Mouse (Mus musculus) midbrain, embryonic 14.5 days (tissue): ENCODE data around the gene Trim45. TPM values are rescaled to one million over a fixed set of nuclear protein-coding genes. Genes with fewer than 3 reads are reported as not detected.

Experiments
- ATAC-seq: fragments of 200-750 bp; cut with Nextera tagmentation; 2 replicates; pipeline ENCODE4 v1.8.0; 2017; ENCODE audit warnings: moderate number of reproducible peaks, moderate library complexity; ENCODE audit not compliant: low FRiP score, low TSS enrichment
- DNase-seq: peaks from one replicate; pipeline ENCODE4 v3.0.0-alpha.2; 2015
- H3K27ac ChIP-seq: fragments of 300-500 bp; sonication (generic); replicated peaks from 2 replicates; pipeline ENCODE4 v1.5.1; 2014; ENCODE audit warnings: mild to moderate bottlenecking, low read depth, low read length, moderate library complexity
- H3K27me3 ChIP-seq: fragments of 300-500 bp; sonication (generic); 2 replicates; pipeline ENCODE4 v1.6.1; 2014; ENCODE audit warnings: low read length, control low read depth, mixed read lengths; ENCODE audit not compliant: control insufficient read depth, insufficient read depth
- H3K36me3 ChIP-seq: fragments of 300-500 bp; sonication (generic); 2 replicates; pipeline ENCODE4 v1.6.1; 2014; ENCODE audit warnings: low read length, control low read depth; ENCODE audit not compliant: control insufficient read depth, insufficient read depth
- H3K4me1 ChIP-seq: fragments of 300-500 bp; sonication (generic); 2 replicates; pipeline ENCODE4 v1.6.1; 2014; ENCODE audit warnings: mild to moderate bottlenecking, antibody characterized with exemption, low read length, control low read depth; ENCODE audit not compliant: control insufficient read depth, insufficient read depth
- H3K4me2 ChIP-seq: fragments of 300-500 bp; sonication (generic); 2 replicates; pipeline ENCODE4 v1.6.1; 2014; ENCODE audit warnings: mild to moderate bottlenecking, low read length, moderate library complexity
- H3K4me3 ChIP-seq: fragments of 300-500 bp; sonication (generic); replicated peaks from 2 replicates; pipeline ENCODE4 v1.5.1; 2014; ENCODE audit warnings: low read depth, low read length
- H3K9ac ChIP-seq: fragments of 300-500 bp; sonication (generic); replicated peaks from 2 replicates; pipeline ENCODE4 v1.6.1; 2014; ENCODE audit warnings: mild to moderate bottlenecking, low read length, moderate library complexity
- H3K9me3 ChIP-seq: fragments of 300-500 bp; sonication (generic); 2 replicates; pipeline ENCODE4 v1.6.1; 2016; ENCODE audit warnings: low read length, control low read depth, mixed read lengths; ENCODE audit not compliant: control insufficient read depth
- WGBS: fragments of 180-500 bp; shearing (Covaris S2); extraction: QIAGEN DNeasy Blood & Tissue Kit; methylation state at CpG from one replicate; pipeline ENCODE4 v1.1.7; 2014; 5-methylcytosine and 5-hydroxymethylcytosine counted together
- polyA plus RNA-seq: library from polyadenylated mRNA; unstranded; fragments of >200 nt; fragmentation: Nextera tagmentation; extraction: Ambion mirVana; gene quantifications from 2 replicates; pipeline ENCODE4 v1.2.1, GENCODE M21; 2014

The Trim45 gene
- polyA plus RNA-seq, 1 experiment from 2014 or later = 6.5 TPM

DNA sequence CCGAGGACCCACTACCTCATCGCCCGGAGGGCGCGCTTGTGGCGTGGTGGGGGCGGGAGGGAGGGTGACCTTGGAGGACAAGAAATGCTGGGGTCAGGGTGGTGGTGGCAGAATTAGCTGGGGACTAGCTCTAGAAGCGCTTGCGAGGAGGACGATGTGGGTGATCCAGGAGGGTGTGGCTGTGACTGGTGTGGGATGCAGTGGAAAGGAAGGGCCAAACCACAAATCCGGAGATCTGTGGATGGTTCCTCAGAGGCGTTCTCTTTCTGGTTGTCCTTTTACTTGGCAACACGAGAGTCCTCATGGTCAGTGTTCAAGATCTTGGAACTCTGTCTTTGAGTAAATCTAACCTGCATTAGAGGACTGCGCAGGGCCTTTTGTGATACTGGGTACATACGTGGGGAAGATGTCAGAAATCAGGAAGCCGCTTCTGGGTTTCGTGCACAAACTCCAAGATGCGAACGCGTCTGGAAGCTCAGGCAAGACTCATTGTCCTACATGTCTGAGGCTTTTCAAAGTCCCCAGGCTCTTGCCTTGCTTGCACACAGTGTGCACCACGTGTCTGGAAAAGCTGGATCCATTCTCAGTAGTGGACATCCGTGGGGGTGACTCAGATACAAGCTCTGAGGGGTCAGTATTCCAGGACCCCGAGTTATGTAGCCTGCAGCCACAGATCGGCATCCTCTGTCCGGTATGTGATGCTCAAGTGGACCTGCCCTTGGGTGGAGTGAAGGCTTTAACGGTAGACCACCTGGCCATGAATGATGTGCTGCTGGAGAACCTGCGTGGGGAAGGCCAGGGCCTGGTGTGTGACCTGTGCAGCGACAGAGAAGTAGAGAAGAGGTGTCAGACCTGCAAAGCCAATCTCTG, 739 bp downstream of the Trim45 start:
- Histone ChIP-seq H3K36me3 (peaks cover 4% of the 10 kb centered on the region; the same call in 1 of the 2 replicates), H3K9me3 (no peaks in the 10 kb centered on the region), H3K4me1 (peaks cover 27% of the 10 kb centered on the region), H3K9ac (peak overlapping the region; percentile 68), H3K27ac (peak overlapping the region; percentile 84), H3K27me3 (no peaks in the 10 kb centered on the region), H3K4me2 (peak overlapping the region; percentile 61), H3K4me3 (peak overlapping the region; percentile 58)
- 37% methylated on average over 28 of the region's 28 CpGs for WGBS
- DNase-seq (no peak), ATAC-seq (peak; percentile 49)

DNA sequence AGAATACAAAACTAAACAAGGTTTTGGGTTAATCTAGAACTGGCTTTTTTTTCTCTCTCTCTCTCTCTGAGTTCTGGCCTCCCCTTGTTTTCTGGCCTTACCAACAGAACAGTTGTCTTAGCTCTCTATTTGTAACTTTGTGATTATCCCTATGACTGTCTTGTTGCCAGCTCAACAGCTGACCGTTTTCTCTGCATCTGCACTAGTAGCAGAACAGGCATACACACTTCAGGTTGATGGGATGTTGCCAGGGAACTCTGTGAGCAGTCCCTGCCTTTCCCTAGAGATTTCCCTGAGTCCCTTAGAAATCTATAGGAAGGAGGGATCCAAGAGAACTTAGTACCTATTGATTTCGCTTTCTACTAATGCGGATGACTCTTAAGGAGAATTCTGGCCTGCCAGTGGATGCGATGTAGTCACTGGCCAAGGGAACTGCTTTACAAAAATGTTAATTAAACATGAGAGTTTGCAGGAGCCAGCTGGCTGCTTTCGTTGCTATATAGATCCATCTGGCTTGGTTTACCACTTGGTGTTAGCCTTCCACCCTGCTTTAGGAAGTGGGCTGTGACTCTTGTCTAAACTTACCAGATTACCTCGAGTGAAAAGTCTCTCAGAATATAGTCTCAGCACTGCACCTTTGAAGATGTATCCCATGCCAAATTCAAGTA, 2.2 kb downstream of the Trim45 start:
- Histone ChIP-seq H3K27ac (no peak overlapping the region; the same call in 1 of the 2 replicates), H3K36me3 (peaks cover 19% of the 10 kb centered on the region), H3K9me3 (no peaks in the 10 kb centered on the region), H3K27me3 (no peaks in the 10 kb centered on the region), H3K4me1 (peaks cover 27% of the 10 kb centered on the region), H3K4me2 (peak overlapping the region; percentile 61; the same call in 1 of the 2 replicates), H3K9ac (no peak overlapping the region), H3K4me3 (no peak overlapping the region)
- 72% methylated on average over 6 of the region's 6 CpGs for WGBS
- DNase-seq = no peak
- ATAC-seq = no peak

DNA sequence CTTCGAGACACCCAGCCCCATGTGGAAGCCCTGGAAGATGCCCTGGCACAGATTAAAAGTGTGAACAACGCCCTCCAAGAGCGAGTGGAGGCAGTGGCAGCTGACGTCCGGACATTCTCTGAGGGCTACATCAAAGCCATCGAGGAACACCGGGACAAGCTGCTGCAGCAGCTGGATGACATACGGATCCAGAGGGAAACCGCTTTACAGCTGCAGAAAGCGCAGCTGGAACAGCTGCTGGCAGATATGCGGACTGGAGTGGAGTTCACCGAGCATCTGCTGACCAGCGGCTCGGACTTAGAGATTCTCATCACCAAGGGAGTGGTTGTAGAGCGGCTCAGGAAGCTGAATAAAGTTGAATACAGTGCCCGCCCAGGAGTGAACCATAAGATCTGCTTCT, 3.2 kb downstream of the Trim45 start:
- Histone ChIP-seq H3K27ac (no peak overlapping the region), H3K4me1 (peaks cover 27% of the 10 kb centered on the region), H3K4me2 (no peak overlapping the region), H3K36me3 (peaks cover 26% of the 10 kb centered on the region), H3K9ac (no peak overlapping the region), H3K9me3 (no peaks in the 10 kb centered on the region), H3K4me3 (no peak overlapping the region), H3K27me3 (no peaks in the 10 kb centered on the region)
- ATAC-seq (no peak), DNase-seq (no peak)
- WGBS = 86% methylated on average over 16 of the region's 16 CpGs

DNA sequence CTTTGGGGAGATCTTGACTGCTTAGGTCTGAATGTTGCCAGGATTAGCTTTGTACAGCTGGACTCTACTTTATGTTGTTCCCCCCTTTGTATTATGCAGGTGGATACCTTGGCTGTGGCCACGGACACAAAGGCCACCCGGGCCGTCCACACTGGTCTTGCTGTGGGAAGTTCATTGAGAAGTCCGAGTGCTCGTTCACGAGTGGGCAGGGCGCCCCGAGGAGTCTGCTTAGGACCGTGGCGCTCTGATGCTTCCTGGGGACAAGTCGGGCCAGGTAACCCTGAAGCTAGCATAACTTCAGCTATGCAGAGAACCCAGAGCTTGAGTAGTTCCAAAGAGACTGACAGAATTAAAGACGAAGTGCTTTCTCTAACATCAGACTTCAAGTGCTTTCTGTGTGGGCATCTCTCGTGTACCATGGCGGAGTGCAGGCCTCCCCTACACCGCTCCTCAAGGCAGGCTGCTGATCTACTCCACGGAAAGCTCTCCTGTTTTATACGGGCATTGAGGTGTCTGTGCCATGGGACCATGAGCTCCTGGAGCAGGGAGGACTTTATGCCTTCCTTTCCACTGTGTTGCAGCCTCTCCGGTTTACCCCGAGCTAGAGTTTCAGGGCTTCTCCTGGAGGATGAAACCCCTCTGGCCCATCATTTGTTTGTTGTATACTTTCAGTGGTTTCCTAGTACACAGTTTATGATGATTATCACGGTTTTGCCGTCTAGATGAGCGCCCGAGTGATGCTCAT, 9.5 kb downstream of the Trim45 start:
- 95% methylated on average over 23 of the region's 23 CpGs for WGBS
- Histone ChIP-seq H3K9ac (no peak overlapping the region), H3K27ac (no peak overlapping the region), H3K4me2 (no peak overlapping the region), H3K27me3 (no peaks in the 10 kb centered on the region), H3K9me3 (no peaks in the 10 kb centered on the region), H3K4me1 (peaks cover 5% of the 10 kb centered on the region; the same call in 1 of the 2 replicates), H3K36me3 (peaks cover 73% of the 10 kb centered on the region), H3K4me3 (no peak overlapping the region)
- DNase-seq (no peak), ATAC-seq (no peak)

DNA sequence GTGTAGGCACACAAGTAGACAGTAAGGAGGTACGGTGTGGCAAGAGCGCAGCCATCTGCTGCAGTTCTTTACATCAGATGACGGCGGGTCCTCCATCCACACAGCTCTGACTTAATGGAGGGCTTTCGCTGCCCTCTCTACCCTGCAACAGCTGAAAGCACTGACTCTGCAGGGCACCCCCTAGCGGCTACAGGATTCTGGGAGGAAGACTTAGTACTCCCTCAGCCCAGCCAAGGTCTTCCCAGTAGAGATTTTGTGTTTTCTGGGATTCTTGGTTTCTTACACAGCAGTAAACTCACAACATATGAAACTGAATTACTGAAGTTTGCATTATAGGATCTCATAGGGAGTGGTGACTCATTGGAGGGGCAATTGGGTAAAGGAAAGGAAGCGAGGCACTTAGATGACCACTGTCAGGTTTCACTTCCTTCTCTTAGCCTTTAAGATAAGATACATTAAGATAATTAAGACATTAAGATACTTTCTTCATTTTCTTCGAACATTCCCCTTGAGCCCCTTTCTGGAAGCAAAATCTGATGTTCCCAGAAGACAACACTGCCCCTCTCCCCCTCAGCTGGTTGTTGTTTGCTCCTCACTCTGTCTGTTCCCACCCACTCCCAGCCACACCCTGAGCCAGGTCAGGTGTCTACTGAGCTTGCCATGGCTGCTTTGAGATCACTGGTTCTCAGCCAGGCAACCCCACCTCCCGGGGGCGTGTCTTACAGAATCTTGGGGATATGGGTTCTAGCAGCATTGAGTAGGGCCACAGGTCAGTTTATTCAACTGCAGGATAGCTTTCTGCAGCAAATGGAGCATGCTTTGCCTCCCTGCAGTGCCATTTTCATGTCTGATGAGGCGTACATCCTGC, 10.3 kb downstream of the Trim45 start:
- H3K4me3 ChIP-seq = no peak overlapping the region
- no peak overlapping the region for H3K27ac ChIP-seq
- H3K9ac ChIP-seq = no peak overlapping the region
- no peaks in the 10 kb centered on the region for H3K4me1 ChIP-seq
- H3K27me3 ChIP-seq = no peaks in the 10 kb centered on the region
- ATAC-seq (no peak), DNase-seq (no peak)
- WGBS = 75% methylated on average over 11 of the region's 11 CpGs
- peaks cover 73% of the 10 kb centered on the region for H3K36me3 ChIP-seq
- H3K4me2 ChIP-seq = no peak overlapping the region
- H3K9me3 ChIP-seq = no peaks in the 10 kb centered on the region

DNA sequence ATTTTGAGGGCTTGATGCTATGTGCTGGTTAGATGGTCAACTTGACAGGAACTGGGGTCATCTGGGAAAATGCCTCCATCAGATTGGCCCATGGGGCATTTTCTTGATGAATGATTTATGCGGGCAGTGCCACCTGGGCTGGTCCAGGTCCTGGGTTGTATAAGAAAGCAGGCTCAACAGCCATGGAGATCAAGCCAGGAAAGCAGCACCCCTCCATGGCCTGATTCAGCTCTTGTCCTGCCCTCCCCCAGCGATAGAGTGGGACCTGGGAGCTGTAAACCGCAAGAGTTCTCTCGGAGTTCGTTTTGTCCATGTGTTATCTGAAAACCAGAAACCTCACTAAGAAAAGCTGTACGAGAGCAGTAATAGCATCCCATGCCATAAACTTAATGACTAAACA, 13.5 kb downstream of the Trim45 start:
- DNase-seq = no peak

DNA sequence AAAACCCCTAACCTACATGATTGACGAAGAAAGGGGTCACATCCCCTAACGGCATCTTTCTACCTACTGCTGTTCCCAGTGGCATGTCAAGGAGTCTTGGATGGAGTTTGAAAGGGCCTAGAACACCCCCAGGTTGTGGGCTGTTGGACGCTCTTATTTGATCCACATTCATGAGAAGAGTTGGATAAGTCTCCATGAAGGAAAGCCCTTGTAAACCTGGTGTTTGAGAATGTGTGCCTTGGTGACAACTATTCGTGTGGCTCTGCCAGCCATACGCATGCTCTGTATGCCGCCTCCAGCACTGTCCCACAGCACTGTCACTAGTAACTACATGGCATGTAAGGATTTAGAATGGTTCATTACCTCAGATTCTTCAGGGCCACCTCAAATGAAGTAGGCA, 14.2 kb downstream of the Trim45 start:
- Histone ChIP-seq H3K9ac (no peak overlapping the region), H3K4me2 (no peak overlapping the region), H3K36me3 (peaks cover 61% of the 10 kb centered on the region), H3K4me1 (no peaks in the 10 kb centered on the region), H3K27me3 (no peaks in the 10 kb centered on the region), H3K9me3 (no peaks in the 10 kb centered on the region), H3K4me3 (no peak overlapping the region), H3K27ac (no peak overlapping the region)
- 94% methylated on average over 6 of the region's 6 CpGs for WGBS
- no peak for DNase-seq
- ATAC-seq = no peak

More for the DNA sequence above, 13.5 kb downstream of the Trim45 start:
- H3K4me1 ChIP-seq = no peaks in the 10 kb centered on the region
- no peak overlapping the region for H3K4me3 ChIP-seq
- no peaks in the 10 kb centered on the region for H3K27me3 ChIP-seq
- no peak overlapping the region for H3K27ac ChIP-seq
- no peaks in the 10 kb centered on the region for H3K9me3 ChIP-seq
- H3K36me3 ChIP-seq = peaks cover 65% of the 10 kb centered on the region
- H3K9ac ChIP-seq = no peak overlapping the region
- no peak for ATAC-seq
- H3K4me2 ChIP-seq = no peak overlapping the region
- 97% methylated on average over 6 of the region's 6 CpGs for WGBS

DNA sequence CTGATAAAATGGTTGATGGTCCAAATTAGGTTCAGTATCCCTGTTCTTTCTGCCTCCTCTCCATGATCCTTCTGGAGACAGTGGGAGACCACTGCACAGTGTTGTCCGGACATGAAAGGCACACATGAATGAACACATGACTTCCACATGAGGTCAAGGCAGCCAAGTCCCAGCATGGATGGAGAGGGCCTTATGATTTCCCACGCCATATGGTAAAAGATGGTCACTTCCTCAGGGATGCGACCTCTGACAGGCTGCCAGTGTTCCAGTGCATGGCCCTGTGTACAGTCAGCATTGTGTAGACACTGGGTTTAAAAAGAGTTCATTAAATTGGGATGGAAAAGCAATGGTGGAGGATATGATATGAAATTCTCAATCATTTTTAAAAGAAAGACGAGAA, 16.2 kb downstream of the Trim45 start:
- no peak overlapping the region for H3K27ac ChIP-seq
- H3K4me3 ChIP-seq = no peak overlapping the region
- H3K4me1 ChIP-seq = no peaks in the 10 kb centered on the region
- H3K36me3 ChIP-seq = peaks cover 52% of the 10 kb centered on the region
- no peaks in the 10 kb centered on the region for H3K27me3 ChIP-seq
- no peak for DNase-seq
- no peak for ATAC-seq
- H3K9ac ChIP-seq = no peak overlapping the region
- WGBS = 92% methylated on average over 4 of the region's 4 CpGs
- no peak overlapping the region for H3K4me2 ChIP-seq
- H3K9me3 ChIP-seq = no peaks in the 10 kb centered on the region
